Mouse (Mus musculus): Measurements from ENCODE around the gene Tacc3. TPM values are rescaled to one million over a fixed set of nuclear protein-coding genes. Genes with fewer than 3 reads are reported as not detected.

The Tacc3 gene
- polyA plus RNA-seq, 1 experiment, result 9.2 TPM

GRCm38 (mm10) chr5:33638826-33639225 lies 19.1 kb upstream of the Tacc3 start:
- TF ChIP-seq POLR2A (IDR thresholded peaks at IDR 0.05; ENCODE audit: borderline replicate concordance, insufficient read depth, low read length) (no peak), CTCF (IDR thresholded peaks at IDR 0.05; ENCODE audit: borderline replicate concordance, insufficient read depth, low read depth, low read length) (no peak)
- Histone ChIP-seq H3K4me3 (replicated peaks; ENCODE audit: insufficient read depth, low read depth, low read length) (no peak overlapping the region), H3K27me3 (ENCODE audit: control insufficient read depth, insufficient read depth, low read length) (no peaks in the 10 kb centered on the region), H3K27ac (ENCODE audit: insufficient read depth, low read length) (no peak overlapping the region), H3K4me1 (ENCODE audit: control insufficient read depth, insufficient read depth, low read length) (no peaks in the 10 kb centered on the region)
- 67% methylated on average over 4 of the region's 4 CpGs for WGBS
- no peak for DNase-seq

- 31% methylated on average over 3 of the region's 3 CpGs for whole genome bisulfite sequencing
- H3K27ac ChIP-seq (ENCODE audit: insufficient read depth, low read length), result no peak overlapping the region
- DNase-seq, result peak; percentile 44
- TF ChIP-seq CTCF (IDR thresholded peaks at IDR 0.05; ENCODE audit: borderline replicate concordance, insufficient read depth, low read depth, low read length) (peak; percentile 64), POLR2A (IDR thresholded peaks at IDR 0.05; ENCODE audit: borderline replicate concordance, insufficient read depth, low read length) (no peak)
- no peak overlapping the region for H3K4me3 ChIP-seq (replicated peaks; ENCODE audit: insufficient read depth, low read depth, low read length)
- H3K27me3 ChIP-seq (ENCODE audit: control insufficient read depth, insufficient read depth, low read length), result no peaks in the 10 kb centered on the region
- H3K4me1 ChIP-seq (ENCODE audit: control insufficient read depth, insufficient read depth, low read length), result no peaks in the 10 kb centered on the region
Measured at GRCm38 (mm10) chr5:33640652-33641051, 17.3 kb upstream of the Tacc3 start.

GRCm38 (mm10) chr5:33651017-33651416 lies 6.9 kb upstream of the Tacc3 start:
- Histone ChIP-seq H3K27me3 (ENCODE audit: control insufficient read depth, insufficient read depth, low read length) (no peaks in the 10 kb centered on the region), H3K27ac (ENCODE audit: insufficient read depth, low read length) (no peak overlapping the region; the same call in 1 of the 2 replicates), H3K4me3 (replicated peaks; ENCODE audit: insufficient read depth, low read depth, low read length) (peak overlapping the region; percentile 86), H3K4me1 (ENCODE audit: control insufficient read depth, insufficient read depth, low read length) (peaks cover 8% of the 10 kb centered on the region)
- DNase-seq, result no peak
- TF ChIP-seq CTCF (IDR thresholded peaks at IDR 0.05; ENCODE audit: borderline replicate concordance, insufficient read depth, low read depth, low read length) (no peak), POLR2A (IDR thresholded peaks at IDR 0.05; ENCODE audit: borderline replicate concordance, insufficient read depth, low read length) (no peak)
- 7% methylated on average over 2 of the region's 2 CpGs for WGBS

- no peak for DNase-seq
- Histone ChIP-seq H3K27ac (ENCODE audit: insufficient read depth, low read length) (peak overlapping the region; percentile 97; the same call in 1 of the 2 replicates), H3K4me1 (ENCODE audit: control insufficient read depth, insufficient read depth, low read length) (peaks cover 8% of the 10 kb centered on the region), H3K27me3 (ENCODE audit: control insufficient read depth, insufficient read depth, low read length) (no peaks in the 10 kb centered on the region), H3K4me3 (replicated peaks; ENCODE audit: insufficient read depth, low read depth, low read length) (peak overlapping the region; percentile 86)
- no peak for TF ChIP-seq POLR2A (IDR thresholded peaks at IDR 0.05; ENCODE audit: borderline replicate concordance, insufficient read depth, low read length)
- no peak for TF ChIP-seq CTCF (IDR thresholded peaks at IDR 0.05; ENCODE audit: borderline replicate concordance, insufficient read depth, low read depth, low read length)
- under 1% methylated on average over 11 of the region's 11 CpGs for WGBS
Measured at GRCm38 (mm10) chr5:33651541-33651920, 6.4 kb upstream of the Tacc3 start.

- peak; percentile 97 for DNase-seq
Measured at GRCm38 (mm10) chr5:33651921-33652782, 5.8 kb upstream of the Tacc3 start, which contains the start of gene Slbp. Slbp (minus strand) TSS chr5:33652574.

GRCm38 (mm10) chr5:33652783-33653173 lies 5.2 kb upstream of the Tacc3 start:
- H3K27ac ChIP-seq (ENCODE audit: insufficient read depth, low read length), result no peak overlapping the region
- peaks cover 8% of the 10 kb centered on the region for H3K4me1 ChIP-seq (ENCODE audit: control insufficient read depth, insufficient read depth, low read length)
- H3K27me3 ChIP-seq (ENCODE audit: control insufficient read depth, insufficient read depth, low read length), result no peaks in the 10 kb centered on the region
- WGBS, result 3% methylated on average over 9 of the region's 9 CpGs
- peak overlapping the region; percentile 53 for H3K4me3 ChIP-seq (replicated peaks; ENCODE audit: insufficient read depth, low read depth, low read length)
- no peak for DNase-seq
- TF ChIP-seq POLR2A (IDR thresholded peaks at IDR 0.05; ENCODE audit: borderline replicate concordance, insufficient read depth, low read length) (0 out of 2 replicates have a peak, but pooled peaks have one; percentile 11), CTCF (IDR thresholded peaks at IDR 0.05; ENCODE audit: borderline replicate concordance, insufficient read depth, low read depth, low read length) (no peak)

More at GRCm38 (mm10) chr5:33651921-33652782, 5.8 kb upstream of the Tacc3 start, which contains the start of gene Slbp:
- WGBS, result under 1% methylated on average over 82 of the region's 82 CpGs
- Histone ChIP-seq H3K4me3 (replicated peaks; ENCODE audit: insufficient read depth, low read depth, low read length) (peak within 1 kb of the TSS; percentile 86), H3K27me3 (ENCODE audit: control insufficient read depth, insufficient read depth, low read length) (no peaks in the 10 kb centered on the region), H3K4me1 (ENCODE audit: control insufficient read depth, insufficient read depth, low read length) (peaks cover 8% of the 10 kb centered on the region), H3K27ac (ENCODE audit: insufficient read depth, low read length) (peak within 1 kb of the TSS; percentile 97)
- TF ChIP-seq POLR2A (IDR thresholded peaks at IDR 0.05; ENCODE audit: borderline replicate concordance, insufficient read depth, low read length) (peak; percentile 99), CTCF (IDR thresholded peaks at IDR 0.05; ENCODE audit: borderline replicate concordance, insufficient read depth, low read depth, low read length) (no peak)

- 80% methylated on average over 13 of the region's 13 CpGs for WGBS
- H3K4me1 ChIP-seq (ENCODE audit: control insufficient read depth, insufficient read depth, low read length), result peaks cover 8% of the 10 kb centered on the region
Measured at GRCm38 (mm10) chr5:33654424-33654823, 3.5 kb upstream of the Tacc3 start.

More at GRCm38 (mm10) chr5:33654424-33654823, 3.5 kb upstream of the Tacc3 start:
- Histone ChIP-seq H3K4me3 (replicated peaks; ENCODE audit: insufficient read depth, low read depth, low read length) (no peak overlapping the region), H3K27ac (ENCODE audit: insufficient read depth, low read length) (no peak overlapping the region), H3K27me3 (ENCODE audit: control insufficient read depth, insufficient read depth, low read length) (no peaks in the 10 kb centered on the region)
- peak in 1 of 2 experiments; percentile 20 for DNase-seq
- TF ChIP-seq POLR2A (IDR thresholded peaks at IDR 0.05; ENCODE audit: borderline replicate concordance, insufficient read depth, low read length) (no peak), CTCF (IDR thresholded peaks at IDR 0.05; ENCODE audit: borderline replicate concordance, insufficient read depth, low read depth, low read length) (no peak)
